Mouse (Mus musculus): ENCODE measurements around the gene Cnot8.

- TF ChIP-seq POLR2A (IDR thresholded peaks at IDR 0.05; ENCODE audit: control insufficient read depth, low read depth, low read length) (no peak), CTCF (IDR thresholded peaks at IDR 0.05; ENCODE audit: control insufficient read depth, insufficient read depth, insufficient replicate concordance, low read depth, low read length) (no peak)
These were observed 52.9 kb downstream of the Cnot8 start for GRCm38 (mm10) chr11:58156871-58157270.

Measured in testis, adult 2 months (tissue).